Mouse (Mus musculus): ENCODE measurements around the gene Rab10. TPM values are rescaled to one million over a fixed set of nuclear protein-coding genes. Genes with fewer than 3 reads are reported as not detected.

Rab10 gene
- polyA plus RNA-seq, 1 experiment from 2014 or later = 71.1 TPM

DNA sequence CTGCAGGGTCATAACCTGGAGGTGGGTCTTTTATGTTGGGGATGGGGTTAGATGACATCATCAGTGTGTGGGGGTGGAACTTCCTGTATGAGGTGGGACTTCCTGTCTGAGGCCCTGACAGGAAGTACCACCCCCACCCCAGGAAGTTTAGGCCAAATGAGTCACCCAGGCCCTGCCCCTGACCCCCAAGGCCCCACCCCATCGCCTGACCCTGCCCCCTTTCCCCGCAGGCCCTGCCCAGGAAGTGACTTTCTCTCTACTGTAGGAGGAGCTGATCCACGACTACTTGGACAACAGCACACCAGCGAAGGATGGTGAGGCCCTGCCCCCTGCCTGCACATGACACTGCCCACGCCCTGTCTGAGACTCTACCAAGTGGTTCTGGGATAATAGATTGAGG is 72.0 kb downstream of the Rab10 start:
- Histone ChIP-seq H3K9me3 (ENCODE audit: control insufficient read depth, low read length) (peaks cover 23% of the 10 kb centered on the region), H3K9ac (ENCODE audit: low read depth, low read length) (no peak overlapping the region), H3K4me1 (replicated peaks; ENCODE audit: control insufficient read depth, insufficient read depth, low read length) (no peaks in the 10 kb centered on the region), H3K4me3 (ENCODE audit: low read depth, low read length) (no peak overlapping the region), H3K27ac (ENCODE audit: low read depth, low read length) (no peak overlapping the region), H3K36me3 (ENCODE audit: control insufficient read depth, insufficient read depth, low read length) (peaks cover 37% of the 10 kb centered on the region), H3K27me3 (replicated peaks; ENCODE audit: control insufficient read depth, insufficient read depth, low read length) (no peaks in the 10 kb centered on the region), H3K4me2 (no peak overlapping the region)
- ATAC-seq (replicated peaks; ENCODE audit: low FRiP score) (no peak), DNase-seq (ENCODE audit: low spot score) (no peak)
- 97% methylated on average over 5 of the region's 5 CpGs for WGBS

DNA sequence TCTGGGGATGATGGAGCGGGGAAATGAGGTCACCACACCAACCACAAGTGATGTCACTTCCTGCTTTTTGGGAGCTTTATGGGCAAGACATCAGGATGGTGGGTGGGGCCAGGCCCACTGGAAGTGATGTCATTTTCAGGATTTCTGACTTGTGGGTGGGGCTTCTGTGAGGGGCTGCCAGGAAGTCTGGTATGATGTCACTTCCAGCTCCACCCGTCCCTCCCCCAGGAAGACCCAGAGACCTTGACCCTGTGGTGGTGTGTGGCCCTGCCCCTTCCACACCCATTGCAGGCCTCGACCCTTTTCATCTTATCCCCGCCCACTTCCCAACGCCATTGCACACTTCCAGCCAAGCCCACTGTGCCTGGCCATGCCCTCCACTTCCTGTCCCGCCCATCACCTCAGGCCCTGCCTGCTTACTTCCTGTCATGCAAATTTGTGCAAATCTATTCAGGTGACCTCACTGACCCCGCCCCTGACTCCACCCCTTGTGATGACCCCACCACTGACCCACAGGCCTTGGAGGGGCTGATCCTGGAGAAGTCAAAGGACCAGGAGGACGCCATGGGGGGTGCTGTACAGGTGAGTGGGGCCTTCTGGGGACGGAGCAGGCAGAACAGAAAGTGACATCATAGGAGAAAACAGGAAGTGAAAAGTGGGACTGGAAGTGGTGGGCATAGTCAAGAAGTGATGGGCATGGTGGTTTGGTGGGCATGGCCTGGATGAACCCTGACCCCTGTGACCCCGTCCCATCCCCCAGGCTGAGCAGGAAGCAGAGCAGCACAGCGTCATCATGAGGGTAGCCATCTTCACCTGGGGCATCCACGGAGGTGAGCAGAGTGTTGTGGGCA is 72.7 kb downstream of the Rab10 start:
- Histone ChIP-seq H3K36me3 (ENCODE audit: control insufficient read depth, insufficient read depth, low read length) (peaks cover 37% of the 10 kb centered on the region), H3K27ac (ENCODE audit: low read depth, low read length) (no peak overlapping the region), H3K4me1 (replicated peaks; ENCODE audit: control insufficient read depth, insufficient read depth, low read length) (no peaks in the 10 kb centered on the region), H3K9ac (ENCODE audit: low read depth, low read length) (no peak overlapping the region), H3K4me3 (ENCODE audit: low read depth, low read length) (no peak overlapping the region), H3K27me3 (replicated peaks; ENCODE audit: control insufficient read depth, insufficient read depth, low read length) (no peaks in the 10 kb centered on the region), H3K9me3 (ENCODE audit: control insufficient read depth, low read length) (peaks cover 23% of the 10 kb centered on the region), H3K4me2 (no peak overlapping the region)
- 96% methylated on average over 12 of the region's 12 CpGs for WGBS
- DNase-seq (ENCODE audit: low spot score) (no peak), ATAC-seq (replicated peaks; ENCODE audit: low FRiP score) (no peak)

DNA sequence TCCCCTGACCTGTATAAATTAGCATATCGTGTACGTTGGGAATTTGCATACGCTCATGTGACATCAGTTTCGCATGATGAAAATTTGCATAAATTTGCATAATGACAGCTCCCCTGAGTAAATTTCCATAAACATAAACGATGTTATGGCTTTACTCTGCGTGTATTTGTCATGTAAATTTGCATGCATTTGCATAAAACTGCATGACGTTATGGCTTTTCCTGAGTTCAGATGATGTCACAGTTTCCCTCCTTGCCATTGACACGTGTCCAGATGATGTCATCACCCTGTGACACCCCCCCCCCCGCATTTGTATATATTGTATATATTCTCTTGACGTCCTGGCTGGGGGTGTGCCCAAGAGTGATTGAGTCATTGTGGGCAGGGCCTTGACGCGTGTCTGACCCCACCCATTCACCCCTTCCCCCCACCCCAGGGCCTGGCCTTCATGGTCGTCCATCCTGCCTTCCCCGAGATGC is 73.6 kb downstream of the Rab10 start:
- peaks cover 23% of the 10 kb centered on the region for H3K9me3 ChIP-seq (ENCODE audit: control insufficient read depth, low read length)
- H3K4me3 ChIP-seq (ENCODE audit: low read depth, low read length) = peak overlapping the region; percentile 57
- no peaks in the 10 kb centered on the region for H3K4me1 ChIP-seq (replicated peaks; ENCODE audit: control insufficient read depth, insufficient read depth, low read length)
- peak overlapping the region; percentile 57; the same call in 1 of the 2 replicates for H3K9ac ChIP-seq (ENCODE audit: low read depth, low read length)
- H3K36me3 ChIP-seq (ENCODE audit: control insufficient read depth, insufficient read depth, low read length) = peaks cover 37% of the 10 kb centered on the region
- peak overlapping the region; percentile 67 for H3K4me2 ChIP-seq
- H3K27ac ChIP-seq (ENCODE audit: low read depth, low read length) = no peak overlapping the region; the same call in 1 of the 2 replicates
- H3K27me3 ChIP-seq (replicated peaks; ENCODE audit: control insufficient read depth, insufficient read depth, low read length) = no peaks in the 10 kb centered on the region
- WGBS = 73% methylated on average over 14 of the region's 14 CpGs
- ATAC-seq (replicated peaks; ENCODE audit: low FRiP score) = no peak; the same call in 1 of the 2 replicates
- no peak for DNase-seq (ENCODE audit: low spot score)

DNA sequence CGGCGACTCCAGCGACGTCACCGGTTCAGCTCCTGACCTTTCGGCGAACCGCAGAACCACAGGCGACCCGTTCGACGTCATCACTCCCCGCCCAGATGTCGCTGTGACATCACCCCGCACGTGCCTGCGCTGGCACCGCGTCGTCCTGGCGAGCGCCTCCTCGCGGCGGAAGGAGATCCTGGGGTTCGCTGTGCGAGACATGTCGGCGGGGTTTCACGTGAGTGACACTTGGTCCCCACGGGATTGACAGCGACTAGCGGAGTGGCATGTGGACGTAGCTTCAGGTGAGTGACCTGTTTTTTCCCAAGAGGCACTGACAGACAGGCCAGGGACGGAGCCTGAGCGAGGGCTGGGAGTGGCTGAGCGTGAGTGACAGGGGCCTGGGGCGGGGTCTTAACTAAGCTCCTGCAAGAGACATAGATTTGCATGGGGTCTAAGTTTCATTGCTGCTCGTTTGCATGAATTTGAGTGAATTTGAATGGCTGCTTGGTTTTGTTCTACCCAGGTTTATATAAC is 74.1 kb downstream of the Rab10 start:
- peak overlapping the region; percentile 68 for H3K27ac ChIP-seq (ENCODE audit: low read depth, low read length)
- H3K9me3 ChIP-seq (ENCODE audit: control insufficient read depth, low read length) = peaks cover 23% of the 10 kb centered on the region
- no peaks in the 10 kb centered on the region for H3K27me3 ChIP-seq (replicated peaks; ENCODE audit: control insufficient read depth, insufficient read depth, low read length)
- ATAC-seq (replicated peaks; ENCODE audit: low FRiP score) = peak; percentile 79
- peaks cover 36% of the 10 kb centered on the region for H3K36me3 ChIP-seq (ENCODE audit: control insufficient read depth, insufficient read depth, low read length)
- peak; percentile 88 for DNase-seq (ENCODE audit: low spot score)
- H3K9ac ChIP-seq (ENCODE audit: low read depth, low read length) = peak overlapping the region; percentile 57
- no peaks in the 10 kb centered on the region for H3K4me1 ChIP-seq (replicated peaks; ENCODE audit: control insufficient read depth, insufficient read depth, low read length)
- 14% methylated on average over 39 of the region's 39 CpGs for WGBS
- H3K4me2 ChIP-seq = peak overlapping the region; percentile 67
- peak overlapping the region; percentile 57 for H3K4me3 ChIP-seq (ENCODE audit: low read depth, low read length)

DNA sequence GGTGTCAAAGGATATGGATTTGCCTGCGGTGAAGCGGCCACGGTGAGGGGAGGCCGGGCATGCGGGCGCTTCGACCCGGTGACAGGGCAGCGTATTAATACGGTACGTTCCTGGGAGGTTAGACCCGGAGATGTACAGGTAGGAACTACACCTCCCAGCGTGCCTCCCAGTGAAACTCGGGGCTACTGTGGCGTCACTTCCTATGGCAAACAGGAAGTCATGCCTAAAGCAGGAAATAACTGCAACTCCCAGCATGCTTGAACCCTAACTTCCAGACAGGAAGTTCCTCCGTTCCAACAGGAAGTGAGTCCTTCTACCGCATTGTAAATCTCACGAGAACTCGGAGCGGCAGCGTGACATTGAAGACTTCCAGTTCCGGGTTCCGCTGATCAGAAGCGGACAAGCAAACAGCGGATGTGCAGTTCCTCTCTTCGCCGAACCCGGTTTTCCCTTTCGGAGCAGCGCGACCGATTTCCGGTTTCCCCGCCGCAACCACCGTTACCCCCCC is 74.6 kb downstream of the Rab10 start:
- 29% methylated on average over 36 of the region's 36 CpGs for WGBS
- Histone ChIP-seq H3K9me3 (ENCODE audit: control insufficient read depth, low read length) (peaks cover 20% of the 10 kb centered on the region), H3K36me3 (ENCODE audit: control insufficient read depth, insufficient read depth, low read length) (peaks cover 30% of the 10 kb centered on the region), H3K9ac (ENCODE audit: low read depth, low read length) (peak overlapping the region; percentile 57; the same call in 1 of the 2 replicates), H3K4me1 (replicated peaks; ENCODE audit: control insufficient read depth, insufficient read depth, low read length) (no peaks in the 10 kb centered on the region), H3K4me3 (ENCODE audit: low read depth, low read length) (peak overlapping the region; percentile 57), H3K4me2 (peak overlapping the region; percentile 67), H3K27me3 (replicated peaks; ENCODE audit: control insufficient read depth, insufficient read depth, low read length) (no peaks in the 10 kb centered on the region), H3K27ac (ENCODE audit: low read depth, low read length) (peak overlapping the region; percentile 68)
- ATAC-seq (replicated peaks; ENCODE audit: low FRiP score) (peak; percentile 87), DNase-seq (ENCODE audit: low spot score) (no peak)

GRCm38 (mm10) chr12:3234061-3234460 is 75.7 kb downstream of the Rab10 start:
- peaks cover 15% of the 10 kb centered on the region for H3K9me3 ChIP-seq (ENCODE audit: control insufficient read depth, low read length)
- H3K36me3 ChIP-seq (ENCODE audit: control insufficient read depth, insufficient read depth, low read length) = peaks cover 22% of the 10 kb centered on the region
- WGBS = 82% methylated on average over 1 of the region's 1 CpGs
- no peak overlapping the region for H3K9ac ChIP-seq (ENCODE audit: low read depth, low read length)
- H3K27ac ChIP-seq (ENCODE audit: low read depth, low read length) = no peak overlapping the region
- no peaks in the 10 kb centered on the region for H3K4me1 ChIP-seq (replicated peaks; ENCODE audit: control insufficient read depth, insufficient read depth, low read length)
- DNase-seq (ENCODE audit: low spot score) (no peak), ATAC-seq (replicated peaks; ENCODE audit: low FRiP score) (no peak)
- no peak overlapping the region for H3K4me3 ChIP-seq (ENCODE audit: low read depth, low read length)
- H3K4me2 ChIP-seq = no peak overlapping the region
- H3K27me3 ChIP-seq (replicated peaks; ENCODE audit: control insufficient read depth, insufficient read depth, low read length) = no peaks in the 10 kb centered on the region

GRCm38 (mm10) chr12:3223352-3223751 is 86.4 kb downstream of the Rab10 start:
- Histone ChIP-seq H3K4me2 (no peak overlapping the region), H3K27me3 (replicated peaks; ENCODE audit: control insufficient read depth, insufficient read depth, low read length) (no peaks in the 10 kb centered on the region), H3K4me3 (ENCODE audit: low read depth, low read length) (no peak overlapping the region), H3K4me1 (replicated peaks; ENCODE audit: control insufficient read depth, insufficient read depth, low read length) (no peaks in the 10 kb centered on the region), H3K27ac (ENCODE audit: low read depth, low read length) (no peak overlapping the region), H3K9ac (ENCODE audit: low read depth, low read length) (no peak overlapping the region), H3K36me3 (ENCODE audit: control insufficient read depth, insufficient read depth, low read length) (no peaks in the 10 kb centered on the region), H3K9me3 (ENCODE audit: control insufficient read depth, low read length) (no peaks in the 10 kb centered on the region)
- DNase-seq (ENCODE audit: low spot score) (no peak), ATAC-seq (replicated peaks; ENCODE audit: low FRiP score) (no peak)
- WGBS = 49% methylated on average over 2 of the region's 2 CpGs

- H3K4me2 ChIP-seq = no peak overlapping the region
- H3K36me3 ChIP-seq (ENCODE audit: control insufficient read depth, insufficient read depth, low read length) = no peaks in the 10 kb centered on the region
- no peak overlapping the region for H3K9ac ChIP-seq (ENCODE audit: low read depth, low read length)
- H3K27ac ChIP-seq (ENCODE audit: low read depth, low read length) = no peak overlapping the region
- no peaks in the 10 kb centered on the region for H3K27me3 ChIP-seq (replicated peaks; ENCODE audit: control insufficient read depth, insufficient read depth, low read length)
- ATAC-seq (replicated peaks; ENCODE audit: low FRiP score) = no peak
- DNase-seq (ENCODE audit: low spot score) = no peak
- WGBS = 53% methylated on average over 2 of the region's 2 CpGs
- H3K9me3 ChIP-seq (ENCODE audit: control insufficient read depth, low read length) = no peaks in the 10 kb centered on the region
- H3K4me3 ChIP-seq (ENCODE audit: low read depth, low read length) = no peak overlapping the region
- H3K4me1 ChIP-seq (replicated peaks; ENCODE audit: control insufficient read depth, insufficient read depth, low read length) = no peaks in the 10 kb centered on the region
These were observed 99.6 kb downstream of the Rab10 start for GRCm38 (mm10) chr12:3210181-3210580.

Measured in liver, embryonic 11.5 days (tissue).